Mouse (Mus musculus): Measurements from ENCODE around the gene Cd36.
"Not testable (repeated sequence)": the region's sequence is repeated elsewhere in the genome, so short reads cannot be mapped to it uniquely, and the experiment has no call there.

Cd36 gene

GRCm38 (mm10) chr5:17888598-17888997 is at the start of gene Cd36:
Gene Cd36, minus strand, starts transcription at chr5:17888801.
- no peak for DNase-seq (ENCODE audit: low spot score)

GRCm38 (mm10) chr5:17934501-17934900 is 45.9 kb upstream of the Cd36 start:
- DNase-seq (ENCODE audit: low spot score): no peak

- DNase-seq (ENCODE audit: low spot score): not testable (repeated sequence)
Measured at GRCm38 (mm10) chr5:17931588-17931987, 43.0 kb upstream of the Cd36 start.

GRCm38 (mm10) chr5:17929006-17929567 is 40.5 kb upstream of the Cd36 start:
- DNase-seq (ENCODE audit: low spot score): no peak

GRCm38 (mm10) chr5:17928471-17928870 is 39.9 kb upstream of the Cd36 start:
- DNase-seq (ENCODE audit: low spot score): peak; percentile 9

- DNase-seq (ENCODE audit: low spot score): no peak
Measured at GRCm38 (mm10) chr5:17924085-17924518, 35.5 kb upstream of the Cd36 start.

GRCm38 (mm10) chr5:17923648-17924047 is 35.0 kb upstream of the Cd36 start:
- no peak for DNase-seq (ENCODE audit: low spot score)

GRCm38 (mm10) chr5:17918966-17919365 is 30.4 kb upstream of the Cd36 start:
- DNase-seq (ENCODE audit: low spot score): no peak

- no peak for DNase-seq (ENCODE audit: low spot score)
Measured at GRCm38 (mm10) chr5:17904766-17905165, 16.2 kb upstream of the Cd36 start.

GRCm38 (mm10) chr5:17898948-17899347 is 10.3 kb upstream of the Cd36 start:
- DNase-seq (ENCODE audit: low spot score): no peak

GRCm38 (mm10) chr5:17897641-17898040 is 9.0 kb upstream of the Cd36 start:
- not testable (repeated sequence) for DNase-seq (ENCODE audit: low spot score)

- no peak for DNase-seq (ENCODE audit: low spot score)
Measured at GRCm38 (mm10) chr5:17893577-17894172, 5.1 kb upstream of the Cd36 start.

- DNase-seq (ENCODE audit: low spot score): no peak
Measured at GRCm38 (mm10) chr5:17889291-17889690, 690 bp upstream of the Cd36 start.

GRCm38 (mm10) chr5:17886377-17886776 is 2.2 kb downstream of the Cd36 start:
- DNase-seq (ENCODE audit: low spot score): no peak

GRCm38 (mm10) chr5:17883357-17883875 is 5.2 kb downstream of the Cd36 start:
- no peak for DNase-seq (ENCODE audit: low spot score)

- no peak for DNase-seq (ENCODE audit: low spot score)
Measured at GRCm38 (mm10) chr5:17881542-17881896, 7.1 kb downstream of the Cd36 start.

GRCm38 (mm10) chr5:17880799-17881541 is 7.6 kb downstream of the Cd36 start:
- no peak for DNase-seq (ENCODE audit: low spot score)

GRCm38 (mm10) chr5:17879924-17880323 is 8.7 kb downstream of the Cd36 start:
- no peak for DNase-seq (ENCODE audit: low spot score)

- DNase-seq (ENCODE audit: low spot score): no peak
Measured at GRCm38 (mm10) chr5:17877044-17877443, 11.6 kb downstream of the Cd36 start.

GRCm38 (mm10) chr5:17876637-17877036 is 12.0 kb downstream of the Cd36 start:
- DNase-seq (ENCODE audit: low spot score): no peak

GRCm38 (mm10) chr5:17874335-17874734 is 14.3 kb downstream of the Cd36 start:
- no peak for DNase-seq (ENCODE audit: low spot score)

- no peak for DNase-seq (ENCODE audit: low spot score)
Measured at GRCm38 (mm10) chr5:17865432-17865831, 23.2 kb downstream of the Cd36 start.

GRCm38 (mm10) chr5:17863085-17863484 is 25.5 kb downstream of the Cd36 start:
- no peak for DNase-seq (ENCODE audit: low spot score)
